ENCODE assay signal across 12 mouse cellular contexts in the genomic region with DNA sequence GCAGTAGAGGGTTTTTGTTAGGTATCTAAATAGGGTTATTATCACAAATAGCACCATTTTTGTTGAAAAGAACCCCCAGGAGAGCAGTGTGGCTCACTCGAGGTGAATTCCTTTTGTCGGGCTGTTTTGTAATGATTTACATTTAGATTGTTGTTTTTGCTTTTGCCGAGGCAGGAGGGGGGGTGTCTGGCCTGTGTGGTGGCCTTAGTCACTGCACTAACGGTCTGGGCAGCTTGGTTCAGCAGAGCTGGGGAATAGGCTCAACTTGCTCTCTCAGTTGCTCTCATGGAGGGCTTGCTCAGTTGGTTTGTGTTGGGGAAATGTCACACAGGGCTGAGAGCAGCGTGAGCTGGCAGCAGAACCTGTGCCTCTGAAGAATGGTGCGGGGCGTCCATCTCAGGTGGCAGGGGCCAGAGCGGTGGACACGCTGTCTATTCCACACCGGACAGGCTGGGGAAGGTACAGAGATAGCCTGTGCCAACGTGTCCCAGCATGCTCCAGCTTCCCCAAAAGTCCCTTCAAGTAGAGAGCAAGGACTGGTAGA.
DNase-seq lines count a peak whose midpoint lies in the region; ATAC-seq and TF ChIP-seq lines count a peak whose summit lies in the region.
"Had no signal": no experiment of that assay in that cellular context is flagged by ENCODE, and none has a peak within 500 bp of the region (broad histone marks: within the 10 kb centered on the region; RNA-seq: fewer than 3 reads in every experiment).

No protein-coding gene starts in this region.

- no peak overlapping the region for H3K9ac ChIP-seq in liver, embryonic 11.5 days (ENCODE audit: low read depth, low read length)

- H3K4me1 ChIP-seq in kidney, adult 2 months (ENCODE audit: control insufficient read depth, insufficient read depth, low read length) = peaks cover 18% of the 10 kb centered on the region
- H3K4me1 ChIP-seq in liver, embryonic 11.5 days (replicated peaks; ENCODE audit: control insufficient read depth, insufficient read depth, low read length) = peaks cover 17% of the 10 kb centered on the region

- H3K36me3 ChIP-seq in kidney, adult 2 months (ENCODE audit: control insufficient read depth, insufficient read depth, low read length) = no peaks in the 10 kb centered on the region
- H3K36me3 ChIP-seq in liver, embryonic 11.5 days (ENCODE audit: control insufficient read depth, insufficient read depth, low read length) = no peaks in the 10 kb centered on the region

- no peak for ATAC-seq in liver, embryonic 11.5 days (replicated peaks; ENCODE audit: low FRiP score)
- ATAC-seq in erythroblast, adult 5-6 weeks (replicated peaks; ENCODE audit: low FRiP score, poor library complexity, severe bottlenecking) = no peak
- ATAC-seq: activated CD4-positive, CD25-positive, alpha-beta regulatory T cell, adult 4 months had no signal

- H3K9me3 ChIP-seq in liver, embryonic 11.5 days (ENCODE audit: control insufficient read depth, low read length) = no peaks in the 10 kb centered on the region

- no peak overlapping the region for H3K4me3 ChIP-seq in kidney, adult 2 months (ENCODE audit: insufficient read depth, low read depth, low read length)
- no peak overlapping the region for H3K4me3 ChIP-seq in liver, embryonic 11.5 days (ENCODE audit: low read depth, low read length)
- H3K4me3 ChIP-seq: erythroblast, embryonic 14.5 days had no signal

- 59% methylated on average over 11 of the region's 11 CpGs for WGBS in kidney, adult 2 months
- WGBS in liver, embryonic 11.5 days = 78% methylated on average over 11 of the region's 11 CpGs

- H3K27ac ChIP-seq in kidney, adult 2 months (ENCODE audit: insufficient read depth, low read depth, low read length) = no peak overlapping the region
- no peak overlapping the region for H3K27ac ChIP-seq in liver, embryonic 11.5 days (ENCODE audit: low read depth, low read length)

- no peak overlapping the region for H3K4me2 ChIP-seq in liver, embryonic 11.5 days

- no peaks in the 10 kb centered on the region for H3K27me3 ChIP-seq in kidney, adult 2 months (replicated peaks; ENCODE audit: control insufficient read depth, insufficient read depth, low read length)
- H3K27me3 ChIP-seq in liver, embryonic 11.5 days (replicated peaks; ENCODE audit: control insufficient read depth, insufficient read depth, low read length) = no peaks in the 10 kb centered on the region

- peak; percentile 15 for DNase-seq in cerebellum, adult 9-11 months
- no peak for DNase-seq in cerebellum, adult 8-10 months
- peak; percentile 50 for DNase-seq in kidney, postnatal 10 days
- no peak for DNase-seq in kidney, adult 2 months
- peak; percentile 9 to 56 for DNase-seq in spleen, postnatal 4 days (ENCODE audit: low spot score in 2 of 2)
- no peak for DNase-seq in spleen, adult 12 weeks (ENCODE audit: low spot score)
- DNase-seq in liver, embryonic 11.5 days (ENCODE audit: low spot score) = peak; percentile 30
- DNase-seq: heart, postnatal 36 days; lung, adult 2 months had no signal

- TF ChIP-seq CTCF in kidney, adult 2 months (conservative IDR thresholded peaks at IDR 0.05; ENCODE audit: insufficient read depth, insufficient read length, low read depth, low read length) = no peak

- no peak for TF ChIP-seq POLR2A in kidney, adult 2 months (IDR thresholded peaks at IDR 0.05; ENCODE audit: low read depth, low read length)

Comparison
In these comparisons a context has a peak if more than half of its experiments do, and no peak if none do; other contexts are left out.
1. DNase-seq: peak in cerebellum, adult 9-11 months (single experiment), kidney, postnatal 10 days (single experiment), spleen, postnatal 4 days (2 of 2) and liver, embryonic 11.5 days (single experiment); none in cerebellum, adult 8-10 months (single experiment), kidney, adult 2 months (single experiment) and spleen, adult 12 weeks (single experiment).